Mouse (Mus musculus): ENCODE results near the gene Crip3. TPM values are rescaled to one million over a fixed set of nuclear protein-coding genes. Genes with fewer than 3 reads are reported as not detected.
A peak's percentile ranks its signal among the peaks of the same experiment; 100 is the strongest.

Gene Crip3
- polyA plus RNA-seq, 1 experiment from 2014 or later = 0.24 TPM

GRCm38 (mm10) chr17:46452683-46453082 lies 24.0 kb downstream of the Crip3 start:
- TF ChIP-seq EP300 (optimal IDR thresholded peaks at IDR 0.05) = no peak
- no peak for TF ChIP-seq CTCF (IDR thresholded peaks at IDR 0.05; ENCODE audit: low read depth)
- H3K4me1 ChIP-seq (replicated peaks; ENCODE audit: control insufficient read depth, insufficient read depth) = peaks cover 5% of the 10 kb centered on the region; the same call in 1 of the 2 replicates
- no peaks in the 10 kb centered on the region for H3K9me3 ChIP-seq (ENCODE audit: control insufficient read depth, low read length)
- H3K27ac ChIP-seq (replicated peaks) = no peak overlapping the region
- no peaks in the 10 kb centered on the region for H3K36me3 ChIP-seq (ENCODE audit: control insufficient read depth, insufficient read depth, low read length)
- no peak for ATAC-seq (ENCODE audit: low FRiP score, low TSS enrichment)
- H3K9ac ChIP-seq (ENCODE audit: low read length) = no peak overlapping the region
- no peak overlapping the region for H3K4me3 ChIP-seq (ENCODE audit: low read depth, low read length)
- no peak overlapping the region for H3K4me2 ChIP-seq (replicated peaks; ENCODE audit: low read depth)
- no peaks in the 10 kb centered on the region; the same call in 1 of the 2 replicates for H3K27me3 ChIP-seq (ENCODE audit: control insufficient read depth, insufficient read depth, low read length)
- DNase-seq (ENCODE audit: low spot score) = no peak
- 51% methylated on average over 5 of the region's 5 CpGs for WGBS

GRCm38 (mm10) chr17:46453302-46453948 lies 24.7 kb downstream of the Crip3 start:
- no peak overlapping the region for H3K27ac ChIP-seq (replicated peaks)
- H3K9me3 ChIP-seq (ENCODE audit: control insufficient read depth, low read length) = no peaks in the 10 kb centered on the region
- H3K9ac ChIP-seq (ENCODE audit: low read length) = no peak overlapping the region
- no peak for ATAC-seq (ENCODE audit: low FRiP score, low TSS enrichment)
- peak overlapping the region; percentile 70; the same call in 1 of the 2 replicates for H3K4me2 ChIP-seq (replicated peaks; ENCODE audit: low read depth)
- H3K4me3 ChIP-seq (ENCODE audit: low read depth, low read length) = no peak overlapping the region
- 22% methylated on average over 13 of the region's 13 CpGs for WGBS
- DNase-seq (ENCODE audit: low spot score) = no peak
- no peak for TF ChIP-seq EP300 (optimal IDR thresholded peaks at IDR 0.05)
- no peak for TF ChIP-seq CTCF (IDR thresholded peaks at IDR 0.05; ENCODE audit: low read depth)
- peaks cover 5% of the 10 kb centered on the region; the same call in 1 of the 2 replicates for H3K4me1 ChIP-seq (replicated peaks; ENCODE audit: control insufficient read depth, insufficient read depth)
- H3K27me3 ChIP-seq (ENCODE audit: control insufficient read depth, insufficient read depth, low read length) = no peaks in the 10 kb centered on the region; the same call in 1 of the 2 replicates
- H3K36me3 ChIP-seq (ENCODE audit: control insufficient read depth, insufficient read depth, low read length) = no peaks in the 10 kb centered on the region

- Histone ChIP-seq H3K4me3 (ENCODE audit: low read depth, low read length) (peak overlapping the region; percentile 37), H3K4me1 (replicated peaks; ENCODE audit: control insufficient read depth, insufficient read depth) (peaks cover 5% of the 10 kb centered on the region; the same call in 1 of the 2 replicates), H3K9me3 (ENCODE audit: control insufficient read depth, low read length) (no peaks in the 10 kb centered on the region), H3K36me3 (ENCODE audit: control insufficient read depth, insufficient read depth, low read length) (no peaks in the 10 kb centered on the region), H3K9ac (ENCODE audit: low read length) (no peak overlapping the region), H3K4me2 (replicated peaks; ENCODE audit: low read depth) (peak overlapping the region; percentile 70), H3K27me3 (ENCODE audit: control insufficient read depth, insufficient read depth, low read length) (no peaks in the 10 kb centered on the region; the same call in 1 of the 2 replicates), H3K27ac (replicated peaks) (no peak overlapping the region)
- peak; percentile 44 for TF ChIP-seq CTCF (IDR thresholded peaks at IDR 0.05; ENCODE audit: low read depth)
- TF ChIP-seq EP300 (optimal IDR thresholded peaks at IDR 0.05) = no peak
- WGBS = 4% methylated on average over 26 of the region's 26 CpGs
- ATAC-seq (ENCODE audit: low FRiP score, low TSS enrichment) = no peak
- DNase-seq (ENCODE audit: low spot score) = no peak
Observed at GRCm38 (mm10) chr17:46453970-46454411, 25.3 kb downstream of the Crip3 start.

- DNase-seq (ENCODE audit: low spot score) (no peak), ATAC-seq (ENCODE audit: low FRiP score, low TSS enrichment) (no peak)
- WGBS = 2% methylated on average over 9 of the region's 9 CpGs
- no peaks in the 10 kb centered on the region; the same call in 1 of the 2 replicates for H3K27me3 ChIP-seq (ENCODE audit: control insufficient read depth, insufficient read depth, low read length)
- no peak overlapping the region for H3K9ac ChIP-seq (ENCODE audit: low read length)
- no peaks in the 10 kb centered on the region for H3K9me3 ChIP-seq (ENCODE audit: control insufficient read depth, low read length)
- no peak for TF ChIP-seq CTCF (IDR thresholded peaks at IDR 0.05; ENCODE audit: low read depth)
- H3K27ac ChIP-seq (replicated peaks) = no peak overlapping the region
- H3K4me2 ChIP-seq (replicated peaks; ENCODE audit: low read depth) = peak overlapping the region; percentile 70
- peaks cover 5% of the 10 kb centered on the region; the same call in 1 of the 2 replicates for H3K4me1 ChIP-seq (replicated peaks; ENCODE audit: control insufficient read depth, insufficient read depth)
- H3K4me3 ChIP-seq (ENCODE audit: low read depth, low read length) = peak overlapping the region; percentile 37
- no peaks in the 10 kb centered on the region for H3K36me3 ChIP-seq (ENCODE audit: control insufficient read depth, insufficient read depth, low read length)
Observed at GRCm38 (mm10) chr17:46454539-46454938, 25.8 kb downstream of the Crip3 start.

- Histone ChIP-seq H3K9ac (ENCODE audit: low read length) (peak overlapping the region; percentile 38), H3K27me3 (ENCODE audit: control insufficient read depth, insufficient read depth, low read length) (no peaks in the 10 kb centered on the region; the same call in 1 of the 2 replicates), H3K9me3 (ENCODE audit: control insufficient read depth, low read length) (no peaks in the 10 kb centered on the region), H3K4me3 (ENCODE audit: low read depth, low read length) (peak overlapping the region; percentile 37), H3K4me2 (replicated peaks; ENCODE audit: low read depth) (peak overlapping the region; percentile 70), H3K4me1 (replicated peaks; ENCODE audit: control insufficient read depth, insufficient read depth) (peaks cover 5% of the 10 kb centered on the region; the same call in 1 of the 2 replicates), H3K27ac (replicated peaks) (no peak overlapping the region), H3K36me3 (ENCODE audit: control insufficient read depth, insufficient read depth, low read length) (no peaks in the 10 kb centered on the region)
- TF ChIP-seq CTCF (IDR thresholded peaks at IDR 0.05; ENCODE audit: low read depth) = no peak
- TF ChIP-seq EP300 (optimal IDR thresholded peaks at IDR 0.05) = no peak
- 2% methylated on average over 32 of the region's 33 CpGs for WGBS
- peak; percentile 59; the same call in 1 of the 2 replicates for ATAC-seq (ENCODE audit: low FRiP score, low TSS enrichment)
- peak; percentile 80 for DNase-seq (ENCODE audit: low spot score)
Observed at GRCm38 (mm10) chr17:46455110-46455691, 26.5 kb downstream of the Crip3 start.

GRCm38 (mm10) chr17:46457791-46458190 lies 29.1 kb downstream of the Crip3 start:
- no peak overlapping the region for H3K4me2 ChIP-seq (replicated peaks; ENCODE audit: low read depth)
- H3K36me3 ChIP-seq (ENCODE audit: control insufficient read depth, insufficient read depth, low read length) = no peaks in the 10 kb centered on the region
- H3K9ac ChIP-seq (ENCODE audit: low read length) = no peak overlapping the region
- no peaks in the 10 kb centered on the region for H3K9me3 ChIP-seq (ENCODE audit: control insufficient read depth, low read length)
- H3K4me1 ChIP-seq (replicated peaks; ENCODE audit: control insufficient read depth, insufficient read depth) = peaks cover 5% of the 10 kb centered on the region; the same call in 1 of the 2 replicates
- H3K27me3 ChIP-seq (ENCODE audit: control insufficient read depth, insufficient read depth, low read length) = no peaks in the 10 kb centered on the region; the same call in 1 of the 2 replicates
- WGBS = 11% methylated on average over 10 of the region's 10 CpGs
- H3K4me3 ChIP-seq (ENCODE audit: low read depth, low read length) = no peak overlapping the region
- TF ChIP-seq CTCF (IDR thresholded peaks at IDR 0.05; ENCODE audit: low read depth) (peak; percentile 72), EP300 (optimal IDR thresholded peaks at IDR 0.05) (no peak)
- ATAC-seq (ENCODE audit: low FRiP score, low TSS enrichment) (no peak), DNase-seq (ENCODE audit: low spot score) (peak; percentile 70)
- no peak overlapping the region for H3K27ac ChIP-seq (replicated peaks)
